Mouse (Mus musculus) limb, embryonic 14.5 days (tissue): Measurements from ENCODE around the gene Medag. TPM values are rescaled to one million over a fixed set of nuclear protein-coding genes. Genes with fewer than 3 reads are reported as not detected.

Experiments used
- ATAC-seq: fragments of 200-750 bp; cut with Nextera tagmentation; 2 replicates; pipeline ENCODE4 v1.8.0; 2017; ENCODE audit warnings: low read depth, moderate number of reproducible peaks, moderate TSS enrichment; ENCODE audit not compliant: low FRiP score
- DNase-seq: peaks from one replicate; pipeline ENCODE4 v3.0.0-alpha.2; 2015; ENCODE audit warnings: low spot score
- H3K27ac ChIP-seq: fragments of 300-500 bp; sonication (generic); replicated peaks from 2 replicates; pipeline ENCODE4 v1.5.1; 2014; ENCODE audit warnings: low read depth, mild to moderate bottlenecking, low read length, moderate library complexity, mixed read lengths
- H3K27me3 ChIP-seq: fragments of 300-500 bp; sonication (generic); 2 replicates; pipeline ENCODE4 v1.6.1; 2014; ENCODE audit warnings: low read length, mixed read lengths; ENCODE audit not compliant: control insufficient read depth, insufficient read depth
- H3K36me3 ChIP-seq: fragments of 300-500 bp; sonication (generic); 2 replicates; pipeline ENCODE4 v1.6.1; 2014; ENCODE audit warnings: mild to moderate bottlenecking, low read length, moderate library complexity, mixed read lengths; ENCODE audit not compliant: control insufficient read depth, insufficient read depth
- H3K4me1 ChIP-seq: fragments of 300-500 bp; sonication (generic); 2 replicates; pipeline ENCODE4 v1.6.1; 2014; ENCODE audit warnings: antibody characterized with exemption, low read length, mixed read lengths; ENCODE audit not compliant: control insufficient read depth, insufficient read depth
- H3K4me2 ChIP-seq: fragments of 300-500 bp; sonication (generic); replicated peaks from 2 replicates; pipeline ENCODE4 v1.6.1; 2014; ENCODE audit warnings: low read depth, mild to moderate bottlenecking, low read length, moderate library complexity; ENCODE audit not compliant: severe bottlenecking
- H3K4me3 ChIP-seq: fragments of 300-500 bp; sonication (generic); replicated peaks from 2 replicates; pipeline ENCODE4 v1.5.1; 2014; ENCODE audit warnings: low read length
- H3K9ac ChIP-seq: fragments of 300-500 bp; sonication (generic); 2 replicates; pipeline ENCODE4 v1.6.1; 2014; ENCODE audit warnings: mild to moderate bottlenecking, low read depth, low read length, moderate library complexity; ENCODE audit not compliant: severe bottlenecking
- H3K9me3 ChIP-seq: fragments of 300-500 bp; sonication (generic); 2 replicates; pipeline ENCODE4 v1.6.1; 2016; ENCODE audit warnings: low read length; ENCODE audit not compliant: control insufficient read depth
- POLR2A ChIP-seq: fragments of 200-500 bp; IDR thresholded peaks from 2 replicates; pipeline ENCODE4 v1.8.0; 2012; ENCODE audit warnings: inconsistent platforms, mild to moderate bottlenecking, moderate library complexity, borderline replicate concordance; ENCODE audit not compliant: insufficient read depth, insufficient read length; ENCODE audit errors: extremely low read depth
- WGBS: fragments of 180-500 bp; shearing (Covaris S2); extraction: QIAGEN DNeasy Blood & Tissue Kit; methylation state at CpG from one replicate; pipeline ENCODE4 v1.1.7; 2014; 5-methylcytosine and 5-hydroxymethylcytosine counted together
- polyA plus RNA-seq, 2 experiments: library from polyadenylated mRNA; depleted of rRNA in 1 of 2; stranded (reverse) in 1 of 2; unstranded in 1 of 2; fragments of >200 nt; fragmentation: Nextera tagmentation in 1 of 2; extraction: Ambion mirVana in 1 of 2; gene quantifications; 2 replicates each; pipeline versions ENCODE4 v1.2.1 to v1.2.3; 2012 to 2014

Gene Medag
- polyA plus RNA-seq, 2 experiments = 2.6 to 3.8 TPM

GRCm38 (mm10) chr5:149454281-149454680 is 42.7 kb downstream of the Medag start:
- no peak for TF ChIP-seq POLR2A
- H3K36me3 ChIP-seq = no peaks in the 10 kb centered on the region
- no peak overlapping the region for H3K4me3 ChIP-seq
- DNase-seq = no peak
- H3K9ac ChIP-seq = no peak overlapping the region
- no peaks in the 10 kb centered on the region for H3K4me1 ChIP-seq
- no peaks in the 10 kb centered on the region for H3K27me3 ChIP-seq
- no peak overlapping the region for H3K4me2 ChIP-seq
- 27% methylated on average over 6 of the region's 6 CpGs for WGBS
- H3K27ac ChIP-seq = no peak overlapping the region
- no peaks in the 10 kb centered on the region for H3K9me3 ChIP-seq
- ATAC-seq = no peak

GRCm38 (mm10) chr5:149456544-149456943 is 45.0 kb downstream of the Medag start:
- Histone ChIP-seq H3K9me3 (no peaks in the 10 kb centered on the region), H3K27ac (no peak overlapping the region), H3K36me3 (no peaks in the 10 kb centered on the region), H3K9ac (no peak overlapping the region), H3K4me3 (no peak overlapping the region), H3K4me2 (no peak overlapping the region), H3K4me1 (0 out of 2 replicates have a peak, but pooled peaks cover 3% of the 10 kb centered on the region), H3K27me3 (no peaks in the 10 kb centered on the region)
- ATAC-seq (no peak), DNase-seq (no peak)
- no peak for TF ChIP-seq POLR2A
- 87% methylated on average over 7 of the region's 7 CpGs for WGBS

DNA sequence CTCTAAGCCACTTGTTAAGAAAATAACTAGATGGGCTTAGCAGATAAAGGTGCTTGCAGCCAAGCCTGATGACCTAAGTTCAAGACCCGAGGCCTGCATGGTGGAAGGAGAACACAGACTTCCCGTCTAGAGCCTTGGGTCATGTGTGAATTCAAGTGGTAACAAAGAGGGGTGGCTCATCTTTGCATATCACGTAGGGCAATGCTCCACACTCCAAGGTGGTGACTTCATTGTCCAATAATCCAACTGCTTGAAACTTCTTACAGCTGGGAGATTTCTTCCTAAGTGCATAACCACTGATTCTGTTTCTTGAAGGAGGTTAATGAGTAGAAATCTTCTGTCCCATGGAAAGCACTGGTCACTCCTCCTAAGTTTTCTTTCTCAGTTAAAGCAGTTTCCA is 50.5 kb downstream of the Medag start:
- DNase-seq (no peak), ATAC-seq (no peak)
- 87% methylated on average over 3 of the region's 3 CpGs for WGBS
- H3K27ac ChIP-seq = no peak overlapping the region
- no peak overlapping the region for H3K4me2 ChIP-seq
- H3K4me1 ChIP-seq = 0 out of 2 replicates have a peak, but pooled peaks cover 7% of the 10 kb centered on the region
- no peak overlapping the region for H3K4me3 ChIP-seq
- no peaks in the 10 kb centered on the region for H3K36me3 ChIP-seq
- no peak overlapping the region for H3K9ac ChIP-seq
- no peaks in the 10 kb centered on the region for H3K27me3 ChIP-seq
- H3K9me3 ChIP-seq = no peaks in the 10 kb centered on the region
- TF ChIP-seq POLR2A = no peak

DNA sequence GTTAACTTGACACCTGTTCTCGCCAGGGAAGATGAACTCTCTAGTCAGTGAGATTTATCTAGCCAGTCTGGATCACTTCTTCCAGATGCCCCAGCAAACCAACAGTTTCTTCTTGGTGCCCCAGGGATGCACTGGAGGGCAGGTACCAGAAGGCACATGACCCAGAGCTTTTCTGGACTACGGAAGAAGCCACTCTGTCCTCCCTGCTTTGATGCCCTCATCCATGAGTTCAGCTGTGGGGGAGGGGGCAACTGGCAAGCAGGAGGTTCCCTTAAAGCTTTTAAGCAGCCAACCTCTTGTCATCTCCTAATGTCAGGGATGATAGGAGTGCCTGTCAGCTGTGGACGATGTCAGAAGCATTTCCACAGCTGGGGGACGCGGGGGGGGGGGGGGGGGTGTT is 53.8 kb downstream of the Medag start:
- Histone ChIP-seq H3K9me3 (no peaks in the 10 kb centered on the region), H3K27ac (no peak overlapping the region), H3K9ac (no peak overlapping the region), H3K4me3 (no peak overlapping the region), H3K4me1 (0 out of 2 replicates have a peak, but pooled peaks cover 7% of the 10 kb centered on the region), H3K36me3 (no peaks in the 10 kb centered on the region), H3K27me3 (no peaks in the 10 kb centered on the region), H3K4me2 (no peak overlapping the region)
- DNase-seq (no peak), ATAC-seq (no peak)
- no peak for TF ChIP-seq POLR2A
- 37% methylated on average over 5 of the region's 5 CpGs for WGBS

GRCm38 (mm10) chr5:149474142-149474541 is 62.6 kb downstream of the Medag start:
- H3K36me3 ChIP-seq = no peaks in the 10 kb centered on the region
- no peaks in the 10 kb centered on the region for H3K4me1 ChIP-seq
- no peak overlapping the region for H3K4me3 ChIP-seq
- H3K9ac ChIP-seq = no peak overlapping the region
- ATAC-seq = no peak
- no peak for TF ChIP-seq POLR2A
- H3K27ac ChIP-seq = no peak overlapping the region
- H3K27me3 ChIP-seq = no peaks in the 10 kb centered on the region
- WGBS = 95% methylated on average over 9 of the region's 9 CpGs
- no peak for DNase-seq
- no peaks in the 10 kb centered on the region for H3K9me3 ChIP-seq
- H3K4me2 ChIP-seq = no peak overlapping the region
